Mouse (Mus musculus) heart, postnatal 0 days (tissue): ENCODE measurements around the gene Dnaaf3.

Source experiments
- CTCF ChIP-seq: IDR thresholded peaks from 2 replicates; pipeline ENCODE4 v1.5.1; 2016; ENCODE audit warnings: antibody characterized with exemption, control low read depth, low read depth
- EP300 ChIP-seq: IDR thresholded peaks from 2 replicates; pipeline ENCODE4 v1.6.1; 2016; ENCODE audit warnings: antibody characterized with exemption, low read depth

- TF ChIP-seq EP300: peak; percentile 86
- TF ChIP-seq CTCF: 0 out of 2 replicates have a peak, but pooled peaks have one; percentile 10
These were observed 15.8 kb downstream of the Dnaaf3 start, which contains the start of gene Tnnt1 for GRCm38 (mm10) chr7:4516332-4517050.
